Mouse (Mus musculus): Measurements from ENCODE around the gene Mt1. TPM values are rescaled to one million over a fixed set of nuclear protein-coding genes. Genes with fewer than 3 reads are reported as not detected.

The Mt1 gene
- polyA plus RNA-seq, 1 experiment, result 1,593 TPM

- H3K27ac ChIP-seq (ENCODE audit: insufficient read depth, low read depth, low read length), result peak overlapping the region; percentile 50
- H3K4me3 ChIP-seq (ENCODE audit: low read depth, low read length), result peak overlapping the region; percentile 36; the same call in 1 of the 2 replicates
- H3K4me1 ChIP-seq (ENCODE audit: control insufficient read depth, insufficient read depth, insufficient read length, low read length), result peaks cover 16% of the 10 kb centered on the region
- no peaks in the 10 kb centered on the region for H3K36me3 ChIP-seq (ENCODE audit: control insufficient read depth, insufficient read depth, low read length)
- WGBS, result 29% methylated on average over 13 of the region's 13 CpGs
- H3K27me3 ChIP-seq (ENCODE audit: control insufficient read depth, insufficient read depth, low read length), result no peaks in the 10 kb centered on the region
- no peak for TF ChIP-seq CTCF (IDR thresholded peaks at IDR 0.05; ENCODE audit: extremely low read depth, insufficient read length, insufficient replicate concordance, low read depth, low read length)
- no peak for TF ChIP-seq POLR2A (IDR thresholded peaks at IDR 0.05; ENCODE audit: low read depth, low read length)
Measured at GRCm38 (mm10) chr8:94182055-94182929, 3.4 kb downstream of the Mt1 start.

GRCm38 (mm10) chr8:94183117-94183516 lies 4.2 kb downstream of the Mt1 start:
- no peaks in the 10 kb centered on the region for H3K27me3 ChIP-seq (ENCODE audit: control insufficient read depth, insufficient read depth, low read length)
- H3K4me1 ChIP-seq (ENCODE audit: control insufficient read depth, insufficient read depth, insufficient read length, low read length), result peaks cover 17% of the 10 kb centered on the region
- H3K36me3 ChIP-seq (ENCODE audit: control insufficient read depth, insufficient read depth, low read length), result no peaks in the 10 kb centered on the region
- peak overlapping the region; percentile 23 for H3K4me3 ChIP-seq (ENCODE audit: low read depth, low read length)
- TF ChIP-seq POLR2A (IDR thresholded peaks at IDR 0.05; ENCODE audit: low read depth, low read length) (no peak; the same call in 1 of the 2 replicates), CTCF (IDR thresholded peaks at IDR 0.05; ENCODE audit: extremely low read depth, insufficient read length, insufficient replicate concordance, low read depth, low read length) (peak; percentile 79)
- H3K27ac ChIP-seq (ENCODE audit: insufficient read depth, low read depth, low read length), result peak overlapping the region; percentile 50
- under 1% methylated on average over 16 of the region's 16 CpGs for WGBS

- H3K27ac ChIP-seq (ENCODE audit: insufficient read depth, low read depth, low read length), result peak overlapping the region; percentile 32; the same call in 1 of the 2 replicates
- H3K4me3 ChIP-seq (ENCODE audit: low read depth, low read length), result peak overlapping the region; percentile 4; the same call in 1 of the 2 replicates
Measured at GRCm38 (mm10) chr8:94184357-94184843, 5.5 kb downstream of the Mt1 start.

GRCm38 (mm10) chr8:94185791-94186190 lies 6.9 kb downstream of the Mt1 start:
- WGBS, result 47% methylated on average over 6 of the region's 6 CpGs
- TF ChIP-seq CTCF (IDR thresholded peaks at IDR 0.05; ENCODE audit: extremely low read depth, insufficient read length, insufficient replicate concordance, low read depth, low read length) (no peak), POLR2A (IDR thresholded peaks at IDR 0.05; ENCODE audit: low read depth, low read length) (no peak)
- H3K36me3 ChIP-seq (ENCODE audit: control insufficient read depth, insufficient read depth, low read length), result no peaks in the 10 kb centered on the region
- H3K4me3 ChIP-seq (ENCODE audit: low read depth, low read length), result no peak overlapping the region
- no peak overlapping the region for H3K27ac ChIP-seq (ENCODE audit: insufficient read depth, low read depth, low read length)
- H3K27me3 ChIP-seq (ENCODE audit: control insufficient read depth, insufficient read depth, low read length), result no peaks in the 10 kb centered on the region
- peaks cover 29% of the 10 kb centered on the region for H3K4me1 ChIP-seq (ENCODE audit: control insufficient read depth, insufficient read depth, insufficient read length, low read length)

More at GRCm38 (mm10) chr8:94184357-94184843, 5.5 kb downstream of the Mt1 start:
- peaks cover 20% of the 10 kb centered on the region for H3K4me1 ChIP-seq (ENCODE audit: control insufficient read depth, insufficient read depth, insufficient read length, low read length)
- no peaks in the 10 kb centered on the region for H3K36me3 ChIP-seq (ENCODE audit: control insufficient read depth, insufficient read depth, low read length)
- no peaks in the 10 kb centered on the region for H3K27me3 ChIP-seq (ENCODE audit: control insufficient read depth, insufficient read depth, low read length)
- whole genome bisulfite sequencing, result 68% methylated on average over 12 of the region's 12 CpGs
- TF ChIP-seq POLR2A (IDR thresholded peaks at IDR 0.05; ENCODE audit: low read depth, low read length) (no peak), CTCF (IDR thresholded peaks at IDR 0.05; ENCODE audit: extremely low read depth, insufficient read length, insufficient replicate concordance, low read depth, low read length) (no peak)

- Histone ChIP-seq H3K36me3 (ENCODE audit: control insufficient read depth, insufficient read depth, low read length) (no peaks in the 10 kb centered on the region), H3K4me1 (ENCODE audit: control insufficient read depth, insufficient read depth, insufficient read length, low read length) (peaks cover 33% of the 10 kb centered on the region), H3K27me3 (ENCODE audit: control insufficient read depth, insufficient read depth, low read length) (no peaks in the 10 kb centered on the region), H3K27ac (ENCODE audit: insufficient read depth, low read depth, low read length) (peak overlapping the region; percentile 21; the same call in 1 of the 2 replicates), H3K4me3 (ENCODE audit: low read depth, low read length) (peak overlapping the region; percentile 49)
- WGBS, result 6% methylated on average over 17 of the region's 17 CpGs
- peak; percentile 81 for TF ChIP-seq CTCF (IDR thresholded peaks at IDR 0.05; ENCODE audit: extremely low read depth, insufficient read length, insufficient replicate concordance, low read depth, low read length)
- TF ChIP-seq POLR2A (IDR thresholded peaks at IDR 0.05; ENCODE audit: low read depth, low read length), result peak; percentile 55; the same call in 1 of the 2 replicates
Measured at GRCm38 (mm10) chr8:94186542-94186941, 7.7 kb downstream of the Mt1 start.

GRCm38 (mm10) chr8:94187290-94188002 lies 8.6 kb downstream of the Mt1 start:
- no peak overlapping the region for H3K27ac ChIP-seq (ENCODE audit: insufficient read depth, low read depth, low read length)
- no peak overlapping the region for H3K4me3 ChIP-seq (ENCODE audit: low read depth, low read length)
- H3K27me3 ChIP-seq (ENCODE audit: control insufficient read depth, insufficient read depth, low read length), result no peaks in the 10 kb centered on the region
- TF ChIP-seq POLR2A (IDR thresholded peaks at IDR 0.05; ENCODE audit: low read depth, low read length) (no peak), CTCF (IDR thresholded peaks at IDR 0.05; ENCODE audit: extremely low read depth, insufficient read length, insufficient replicate concordance, low read depth, low read length) (no peak)
- 52% methylated on average over 21 of the region's 21 CpGs for WGBS
- peaks cover 32% of the 10 kb centered on the region for H3K4me1 ChIP-seq (ENCODE audit: control insufficient read depth, insufficient read depth, insufficient read length, low read length)
- no peaks in the 10 kb centered on the region for H3K36me3 ChIP-seq (ENCODE audit: control insufficient read depth, insufficient read depth, low read length)

All from small intestine, adult 2 months (tissue).